Comparison of ENCODE assay signal across 28 mouse cellular contexts in the genomic region with DNA sequence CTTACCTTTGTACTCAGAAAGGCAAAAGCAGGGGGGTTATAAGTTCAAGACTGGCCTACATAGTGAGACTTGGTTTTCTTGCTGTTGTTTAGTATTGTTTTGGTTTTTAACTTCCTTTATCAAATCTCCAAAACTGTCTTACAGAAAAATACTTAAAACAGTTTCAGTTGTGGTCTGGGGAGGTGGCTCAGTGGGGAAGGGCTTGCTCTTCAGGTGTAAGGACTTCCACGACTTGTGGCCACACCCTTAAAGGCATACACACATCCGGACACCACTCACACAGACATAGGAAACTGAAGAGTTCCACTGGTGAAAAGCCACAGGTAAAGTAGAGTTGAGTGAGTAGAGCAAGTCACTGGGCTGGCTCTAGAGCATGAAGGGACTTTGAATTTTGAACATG.
A peak's percentile ranks its signal among the peaks of the same experiment; 100 is the strongest.
DNase-seq lines count a peak whose midpoint lies in the region; ATAC-seq lines count a peak whose summit lies in the region.
"Had no signal": no experiment of that assay in that cellular context is flagged by ENCODE, and none has a peak within 500 bp of the region (broad histone marks: within the 10 kb centered on the region; RNA-seq: fewer than 3 reads in every experiment).

No protein-coding gene starts in this region.

- H3K27ac ChIP-seq in hindbrain, embryonic 14.5 days, result no peak overlapping the region
- H3K27ac ChIP-seq: forebrain, embryonic 10.5 days; forebrain, embryonic 13.5 days; gastrocnemius, adult 2 months; heart, embryonic 10.5 days; heart, embryonic 13.5 days; hindbrain, embryonic 15.5 days had no signal

- H3K27me3 ChIP-seq in hindbrain, embryonic 14.5 days (ENCODE audit: control insufficient read depth, insufficient read depth, low read length), result no peaks in the 10 kb centered on the region
- H3K27me3 ChIP-seq: CH12.LX; forebrain, embryonic 13.5 days; heart, embryonic 13.5 days; hindbrain, embryonic 15.5 days; Patski had no signal

- H3K4me2 ChIP-seq in hindbrain, embryonic 14.5 days (replicated peaks), result no peak overlapping the region
- H3K4me2 ChIP-seq: forebrain, embryonic 13.5 days; heart, embryonic 13.5 days; hindbrain, embryonic 15.5 days had no signal

- no peak overlapping the region for H3K9ac ChIP-seq in hindbrain, embryonic 14.5 days
- H3K9ac ChIP-seq: forebrain, embryonic 13.5 days; heart, embryonic 13.5 days; hindbrain, embryonic 15.5 days had no signal

- H3K4me3 ChIP-seq in hindbrain, embryonic 14.5 days (replicated peaks; ENCODE audit: low read length), result no peak overlapping the region
- H3K4me3 ChIP-seq: forebrain, embryonic 10.5 days; forebrain, embryonic 13.5 days; gastrocnemius, adult 2 months; heart, embryonic 10.5 days; heart, embryonic 13.5 days; hindbrain, embryonic 15.5 days had no signal

- peak; percentile 94 for ATAC-seq in CD4-positive, CD25-positive, alpha-beta regulatory T cell, adult 4 months
- ATAC-seq in neutrophil, adult 5-6 weeks (ENCODE audit: extremely low read depth, insufficient number of reproducible peaks, low FRiP score, poor library complexity, severe bottlenecking), result peak; percentile 43; the same call in 1 of the 2 replicates
- no peak for ATAC-seq in hindbrain, embryonic 14.5 days (ENCODE audit: low FRiP score)
- ATAC-seq: forebrain, embryonic 13.5 days; forebrain, embryonic 16.5 days; intestine, embryonic 16.5 days; Patski had no signal

- H3K36me3 ChIP-seq in hindbrain, embryonic 14.5 days (replicated peaks; ENCODE audit: control insufficient read depth, insufficient read depth), result no peaks in the 10 kb centered on the region; the same call in 1 of the 2 replicates
- H3K36me3 ChIP-seq: heart, embryonic 10.5 days; heart, embryonic 13.5 days; hindbrain, embryonic 15.5 days had no signal

- 95% methylated on average over 2 of the region's 2 CpGs for WGBS in hindbrain, embryonic 14.5 days

- H3K4me1 ChIP-seq in hindbrain, embryonic 14.5 days (replicated peaks; ENCODE audit: control insufficient read depth, insufficient read depth, low read length), result no peaks in the 10 kb centered on the region
- H3K4me1 ChIP-seq: forebrain, embryonic 10.5 days; forebrain, embryonic 13.5 days; hindbrain, embryonic 15.5 days had no signal

- peak; percentile 65 for DNase-seq in CD4-positive helper T cell, adult 2 months (ENCODE audit: low read depth, low spot score)
- DNase-seq in induced T-regulatory cell, adult 2 months (ENCODE audit: low read depth), result peak; percentile 74
- no peak for DNase-seq in hindbrain, embryonic 14.5 days (ENCODE audit: low spot score)
- no peak for DNase-seq in gastrocnemius, postnatal 4 days (ENCODE audit: low spot score in 2 of 2)
- no peak for DNase-seq in lung, postnatal 25 days (ENCODE audit: low spot score)
- DNase-seq: adrenal gland, adult 8-10 months; adrenal gland, postnatal 25 days; B cell, adult 2 months; cerebellum, adult 11-12 months; cerebellum, adult 9-10 months; cerebellum, postnatal 14 days; gastrocnemius, adult 2 months; gastrocnemius, postnatal 14 days; heart, adult 18-20 months; heart, postnatal 14 days; heart, postnatal 4 days had no signal

- no peaks in the 10 kb centered on the region for H3K9me3 ChIP-seq in hindbrain, embryonic 14.5 days (ENCODE audit: control insufficient read depth, low read length)
- H3K9me3 ChIP-seq: forebrain, embryonic 10.5 days; forebrain, embryonic 13.5 days; G1E; heart, embryonic 10.5 days; heart, embryonic 13.5 days; hindbrain, embryonic 15.5 days had no signal

Comparison
In these comparisons a context has a peak if more than half of its experiments do, and no peak if none do; other contexts are left out.
1. DNase-seq: peak in CD4-positive helper T cell, adult 2 months (single experiment) and induced T-regulatory cell, adult 2 months (single experiment); none in hindbrain, embryonic 14.5 days (single experiment), gastrocnemius, postnatal 4 days (0 of 2) and lung, postnatal 25 days (single experiment).